In genomic region chr13:32318309-32318708, GRCm38 (mm10) we compare ENCODE assay signal across 25 mouse cellular contexts.
"Had no signal": no experiment of that assay in that cellular context is flagged by ENCODE, and none has a peak within 500 bp of the region (broad histone marks: within the 10 kb centered on the region; RNA-seq: fewer than 3 reads in every experiment).

No protein-coding gene starts in this region.

- H3K9me3 ChIP-seq: kidney, embryonic 15.5 days; limb, embryonic 12.5 days; limb, embryonic 15.5 days; liver, embryonic 15.5 days; midbrain, embryonic 12.5 days; midbrain, embryonic 15.5 days; neural tube, embryonic 12.5 days; neural tube, embryonic 15.5 days had no signal

- H3K36me3 ChIP-seq: kidney, embryonic 15.5 days; limb, embryonic 12.5 days; limb, embryonic 15.5 days; liver, embryonic 15.5 days; midbrain, embryonic 12.5 days; midbrain, embryonic 15.5 days; neural tube, embryonic 12.5 days; neural tube, embryonic 15.5 days had no signal

- H3K4me1 ChIP-seq: kidney, embryonic 15.5 days; limb, embryonic 15.5 days; liver, embryonic 15.5 days; midbrain, embryonic 12.5 days; midbrain, embryonic 15.5 days; neural tube, embryonic 12.5 days; neural tube, embryonic 15.5 days had no signal

- H3K27me3 ChIP-seq: kidney, embryonic 15.5 days; limb, embryonic 12.5 days; limb, embryonic 15.5 days; liver, embryonic 15.5 days; midbrain, embryonic 12.5 days; midbrain, embryonic 15.5 days; neural tube, embryonic 12.5 days; neural tube, embryonic 15.5 days had no signal

- H3K9ac ChIP-seq: kidney, embryonic 15.5 days; limb, embryonic 12.5 days; limb, embryonic 15.5 days; liver, embryonic 15.5 days; midbrain, embryonic 12.5 days; midbrain, embryonic 15.5 days; neural tube, embryonic 12.5 days; neural tube, embryonic 15.5 days had no signal

- DNase-seq: kidney, adult 2 months; kidney, postnatal 14 days; kidney, postnatal 4 days; layer of hippocampus, adult 9-11 months; layer of hippocampus, postnatal 36 days; left cerebral cortex, postnatal 4 days; lung, adult 2 months; lung, postnatal 14 days; right cerebral cortex, adult 18-20 months; right cerebral cortex, postnatal 25 days; thymus, adult 18-20 months; thymus, postnatal 36 days had no signal

- H3K4me2 ChIP-seq: kidney, embryonic 15.5 days; limb, embryonic 12.5 days; limb, embryonic 15.5 days; liver, embryonic 11.5 days; liver, embryonic 15.5 days; midbrain, embryonic 12.5 days; midbrain, embryonic 15.5 days; neural tube, embryonic 12.5 days; neural tube, embryonic 15.5 days had no signal

- H3K4me3 ChIP-seq: kidney, embryonic 15.5 days; layer of hippocampus, adult 2 months; left cerebral cortex, adult 2 months; limb, embryonic 12.5 days; limb, embryonic 15.5 days; liver, embryonic 15.5 days; midbrain, embryonic 12.5 days; midbrain, embryonic 15.5 days; neural tube, embryonic 12.5 days; neural tube, embryonic 15.5 days had no signal

- H3K27ac ChIP-seq: kidney, embryonic 15.5 days; layer of hippocampus, adult 2 months; left cerebral cortex, adult 2 months; limb, embryonic 12.5 days; limb, embryonic 15.5 days; liver, embryonic 15.5 days; macrophage; midbrain, embryonic 12.5 days; midbrain, embryonic 15.5 days; neural tube, embryonic 12.5 days; neural tube, embryonic 15.5 days had no signal

- ATAC-seq: inflammation-experienced regulatory T-cells, adult 6 months; midbrain, embryonic 15.5 days had no signal
